Mouse (Mus musculus) liver, embryonic 15.5 days (tissue): Measurements from ENCODE around the gene Chrna3. TPM values are rescaled to one million over a fixed set of nuclear protein-coding genes. Genes with fewer than 3 reads are reported as not detected.
A peak's percentile ranks its signal among the peaks of the same experiment; 100 is the strongest.

Experiments
- ATAC-seq: fragments of 200-750 bp; cut with Nextera tagmentation; 2 replicates; pipeline ENCODE4 v1.8.0; 2017; ENCODE audit warnings: moderate number of reproducible peaks, mild to moderate bottlenecking, moderate library complexity; ENCODE audit not compliant: insufficient read depth
- H3K27ac ChIP-seq: fragments of 300-500 bp; sonication (generic); replicated peaks from 2 replicates; pipeline ENCODE4 v1.5.1; 2015; ENCODE audit warnings: mild to moderate bottlenecking, inconsistent platforms
- H3K27me3 ChIP-seq: fragments of 300-500 bp; sonication (generic); 2 replicates; pipeline ENCODE4 v1.6.1; 2015; ENCODE audit warnings: mild to moderate bottlenecking, inconsistent platforms
- H3K36me3 ChIP-seq: fragments of 300-500 bp; sonication (generic); replicated peaks from 2 replicates; pipeline ENCODE4 v1.6.1; 2015; ENCODE audit warnings: moderate library complexity, mild to moderate bottlenecking, inconsistent platforms
- H3K4me1 ChIP-seq: fragments of 300-500 bp; sonication (generic); replicated peaks from 2 replicates; pipeline ENCODE4 v1.6.1; 2015; ENCODE audit warnings: inconsistent platforms
- H3K4me2 ChIP-seq: fragments of 300-500 bp; sonication (generic); 2 replicates; pipeline ENCODE4 v1.6.1; 2015; ENCODE audit warnings: moderate library complexity, mild to moderate bottlenecking, inconsistent platforms
- H3K4me3 ChIP-seq: fragments of 300-500 bp; sonication (generic); replicated peaks from 2 replicates; pipeline ENCODE4 v1.5.1; 2015; ENCODE audit warnings: mild to moderate bottlenecking, inconsistent platforms
- H3K9ac ChIP-seq: fragments of 300-500 bp; sonication (generic); 2 replicates; pipeline ENCODE4 v1.6.1; 2015; ENCODE audit warnings: moderate library complexity, mild to moderate bottlenecking, inconsistent platforms
- H3K9me3 ChIP-seq: fragments of 300-500 bp; sonication (generic); replicated peaks from 2 replicates; pipeline ENCODE4 v1.6.1; 2016; ENCODE audit warnings: inconsistent platforms
- WGBS: fragments of 180-500 bp; shearing (Covaris S2); methylation state at CpG from one replicate; pipeline ENCODE4 v1.1.7; 2015; ENCODE audit warnings: mixed read lengths; ENCODE audit not compliant: insufficient replicate concordance; 5-methylcytosine and 5-hydroxymethylcytosine counted together
- polyA plus RNA-seq: library from polyadenylated mRNA; unstranded; fragments of >200 nt; fragmentation: Nextera tagmentation; extraction: Ambion mirVana; gene quantifications from 2 replicates; pipeline ENCODE4 v1.2.1, GENCODE M21; 2015

Gene Chrna3
- polyA plus RNA-seq, 1 experiment from 2014 or later, result not detected

GRCm38 (mm10) chr9:54995645-54996044 lies 30.7 kb downstream of the Chrna3 start:
- 0 out of 2 replicates have a peak, but pooled peaks cover 4% of the 10 kb centered on the region for H3K4me1 ChIP-seq
- H3K9ac ChIP-seq, result no peak overlapping the region
- H3K4me3 ChIP-seq, result no peak overlapping the region
- ATAC-seq, result peak; percentile 49
- H3K4me2 ChIP-seq, result no peak overlapping the region
- no peaks in the 10 kb centered on the region for H3K9me3 ChIP-seq
- no peaks in the 10 kb centered on the region for H3K36me3 ChIP-seq
- WGBS, result 18% methylated on average over 3 of the region's 3 CpGs
- H3K27ac ChIP-seq, result no peak overlapping the region
- peaks cover 16% of the 10 kb centered on the region; the same call in 1 of the 2 replicates for H3K27me3 ChIP-seq

GRCm38 (mm10) chr9:54994381-54994780 lies 32.0 kb downstream of the Chrna3 start:
- Histone ChIP-seq H3K9me3 (no peaks in the 10 kb centered on the region), H3K4me1 (0 out of 2 replicates have a peak, but pooled peaks cover 4% of the 10 kb centered on the region), H3K27ac (no peak overlapping the region), H3K4me2 (no peak overlapping the region), H3K4me3 (no peak overlapping the region), H3K36me3 (no peaks in the 10 kb centered on the region), H3K27me3 (peaks cover 16% of the 10 kb centered on the region; the same call in 1 of the 2 replicates), H3K9ac (no peak overlapping the region)
- 41% methylated on average over 3 of the region's 3 CpGs for WGBS
- no peak for ATAC-seq

GRCm38 (mm10) chr9:54990362-54990761 lies 36.0 kb downstream of the Chrna3 start:
- Histone ChIP-seq H3K36me3 (no peaks in the 10 kb centered on the region), H3K4me2 (no peak overlapping the region), H3K4me3 (no peak overlapping the region), H3K27ac (no peak overlapping the region), H3K27me3 (peaks cover 13% of the 10 kb centered on the region; the same call in 1 of the 2 replicates), H3K4me1 (no peaks in the 10 kb centered on the region), H3K9me3 (no peaks in the 10 kb centered on the region), H3K9ac (no peak overlapping the region)
- 49% methylated on average over 3 of the region's 3 CpGs for WGBS
- ATAC-seq, result no peak

- no peaks in the 10 kb centered on the region for H3K9me3 ChIP-seq
- peaks cover 65% of the 10 kb centered on the region for H3K27me3 ChIP-seq
- H3K4me1 ChIP-seq, result peaks cover 11% of the 10 kb centered on the region
- H3K4me2 ChIP-seq, result no peak overlapping the region
- H3K36me3 ChIP-seq, result no peaks in the 10 kb centered on the region
- no peak overlapping the region for H3K4me3 ChIP-seq
- 8% methylated on average over 7 of the region's 7 CpGs for WGBS
- ATAC-seq, result no peak
- H3K27ac ChIP-seq, result no peak overlapping the region
- H3K9ac ChIP-seq, result no peak overlapping the region
Observed at GRCm38 (mm10) chr9:54982401-54982800, 44.0 kb downstream of the Chrna3 start.

GRCm38 (mm10) chr9:54981291-54982191 lies 44.8 kb downstream of the Chrna3 start:
- no peak overlapping the region for H3K9ac ChIP-seq
- peak overlapping the region; percentile 80 for H3K4me2 ChIP-seq
- H3K36me3 ChIP-seq, result no peaks in the 10 kb centered on the region
- H3K27ac ChIP-seq, result no peak overlapping the region
- H3K27me3 ChIP-seq, result peaks cover 72% of the 10 kb centered on the region
- no peak for ATAC-seq
- WGBS, result under 1% methylated on average over 85 of the region's 85 CpGs
- peaks cover 11% of the 10 kb centered on the region for H3K4me1 ChIP-seq
- H3K9me3 ChIP-seq, result no peaks in the 10 kb centered on the region
- peak overlapping the region; percentile 55 for H3K4me3 ChIP-seq

GRCm38 (mm10) chr9:54980674-54981073 lies 45.7 kb downstream of the Chrna3 start, which contains the start of gene Chrna5:
TSS of gene Chrna5 (plus strand) at chr9:54980880.
- no peak within 1 kb of the TSS for H3K9ac ChIP-seq
- no peak within 1 kb of the TSS for H3K27ac ChIP-seq
- peaks cover 73% of the 10 kb centered on the region for H3K27me3 ChIP-seq
- WGBS, result 56% methylated on average over 8 of the region's 8 CpGs
- peak within 1 kb of the TSS; percentile 55 for H3K4me3 ChIP-seq
- no peaks in the 10 kb centered on the region for H3K9me3 ChIP-seq
- no peaks in the 10 kb centered on the region for H3K36me3 ChIP-seq
- H3K4me1 ChIP-seq, result peaks cover 11% of the 10 kb centered on the region
- ATAC-seq, result no peak
- H3K4me2 ChIP-seq, result peak within 1 kb of the TSS; percentile 80

GRCm38 (mm10) chr9:54969972-54970637 lies 56.3 kb downstream of the Chrna3 start:
- Histone ChIP-seq H3K4me3 (no peak overlapping the region), H3K27ac (no peak overlapping the region), H3K4me2 (no peak overlapping the region), H3K36me3 (no peaks in the 10 kb centered on the region), H3K27me3 (no peaks in the 10 kb centered on the region), H3K9ac (no peak overlapping the region), H3K9me3 (no peaks in the 10 kb centered on the region), H3K4me1 (no peaks in the 10 kb centered on the region)
- 25% methylated on average over 8 of the region's 8 CpGs for WGBS
- no peak for ATAC-seq

- H3K27ac ChIP-seq, result no peak overlapping the region
- H3K4me1 ChIP-seq, result no peaks in the 10 kb centered on the region
- peaks cover 8% of the 10 kb centered on the region for H3K36me3 ChIP-seq
- H3K27me3 ChIP-seq, result no peaks in the 10 kb centered on the region
- no peak overlapping the region for H3K4me3 ChIP-seq
- H3K9ac ChIP-seq, result no peak overlapping the region
- H3K9me3 ChIP-seq, result no peaks in the 10 kb centered on the region
- H3K4me2 ChIP-seq, result no peak overlapping the region
- no peak for ATAC-seq
Observed at GRCm38 (mm10) chr9:54963669-54964068, 62.7 kb downstream of the Chrna3 start.

GRCm38 (mm10) chr9:54961059-54961458 lies 65.3 kb downstream of the Chrna3 start:
- no peaks in the 10 kb centered on the region for H3K27me3 ChIP-seq
- no peak overlapping the region for H3K9ac ChIP-seq
- H3K36me3 ChIP-seq, result peaks cover 33% of the 10 kb centered on the region
- 84% methylated on average over 4 of the region's 4 CpGs for WGBS
- H3K4me2 ChIP-seq, result no peak overlapping the region
- H3K4me1 ChIP-seq, result no peaks in the 10 kb centered on the region
- no peaks in the 10 kb centered on the region for H3K9me3 ChIP-seq
- H3K4me3 ChIP-seq, result no peak overlapping the region
- no peak for ATAC-seq
- H3K27ac ChIP-seq, result no peak overlapping the region
